Mouse (Mus musculus): ENCODE results near the gene Stard3nl.

The Stard3nl gene

DNA sequence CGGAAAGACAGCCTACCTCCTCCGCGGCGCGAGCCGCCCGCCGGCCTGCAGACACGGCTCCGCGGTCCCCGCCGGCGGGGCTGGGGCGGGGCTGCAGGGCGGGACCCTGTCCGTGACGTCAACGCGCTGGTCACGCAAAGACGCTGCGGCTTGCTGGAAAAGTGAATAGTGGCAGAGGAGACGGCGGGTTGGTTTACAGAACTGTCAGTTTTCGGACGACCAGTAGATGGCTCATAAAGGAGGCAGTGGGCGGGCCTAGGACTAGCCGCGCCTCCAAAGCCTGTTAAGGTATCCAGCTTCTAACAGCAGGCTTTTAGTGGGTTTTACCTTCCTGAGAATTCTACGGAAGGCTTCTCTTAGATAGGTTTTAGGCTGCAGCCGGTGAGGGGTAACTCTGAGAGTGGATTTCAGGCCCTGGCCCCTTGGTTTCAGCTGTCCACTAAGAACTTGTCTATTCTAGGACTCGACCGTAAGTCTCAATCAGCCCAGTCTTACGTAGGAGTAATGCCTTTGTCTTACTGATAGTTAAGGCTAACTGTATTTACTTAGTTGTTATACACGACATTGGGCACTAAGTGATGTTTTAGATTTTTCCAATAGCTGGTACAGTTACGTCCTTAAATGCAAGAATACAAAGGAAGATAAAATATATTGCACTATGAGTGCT lies at the start of gene Stard3nl:
TSS of gene Stard3nl (minus strand) at position 108 of the 667 bp plus-strand sequence.
- peak; percentile 99 for DNase-seq (ENCODE audit: low read depth, low spot score)

GRCm38 (mm10) chr13:19438040-19438439 lies 42.4 kb upstream of the Stard3nl start:
- DNase-seq (ENCODE audit: low read depth, low spot score), result peak; percentile 37

DNA sequence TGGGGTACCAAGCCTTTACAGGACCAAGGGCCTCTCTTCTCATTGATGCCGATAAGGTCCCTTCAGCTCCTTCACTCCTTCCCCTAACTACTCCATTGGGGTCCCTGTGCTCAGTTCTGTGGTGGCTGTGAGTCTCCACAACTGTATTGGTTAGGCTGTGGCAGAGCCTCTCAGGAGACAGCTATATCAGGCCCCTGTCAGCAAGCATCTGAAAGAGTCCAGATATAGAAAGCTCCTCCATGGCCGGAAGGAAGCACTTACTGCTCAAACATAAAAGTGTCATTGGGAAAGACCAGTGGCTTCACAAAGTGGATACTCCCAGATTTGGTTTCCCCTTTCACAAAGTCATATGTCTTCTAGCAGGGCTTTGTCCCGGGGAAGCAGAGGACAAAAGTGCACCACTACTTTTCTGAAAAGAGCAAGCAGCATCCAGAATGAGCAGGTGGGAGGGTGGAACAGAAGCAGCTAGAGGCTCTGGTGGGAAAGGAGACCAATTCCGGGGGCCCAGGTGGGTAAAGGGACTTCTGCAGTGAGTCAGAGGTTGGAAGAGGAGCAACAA lies 34.3 kb upstream of the Stard3nl start:
- no peak for DNase-seq (ENCODE audit: low read depth, low spot score)

GRCm38 (mm10) chr13:19428076-19428475 lies 32.5 kb upstream of the Stard3nl start:
- no peak for DNase-seq (ENCODE audit: low read depth, low spot score)

DNA sequence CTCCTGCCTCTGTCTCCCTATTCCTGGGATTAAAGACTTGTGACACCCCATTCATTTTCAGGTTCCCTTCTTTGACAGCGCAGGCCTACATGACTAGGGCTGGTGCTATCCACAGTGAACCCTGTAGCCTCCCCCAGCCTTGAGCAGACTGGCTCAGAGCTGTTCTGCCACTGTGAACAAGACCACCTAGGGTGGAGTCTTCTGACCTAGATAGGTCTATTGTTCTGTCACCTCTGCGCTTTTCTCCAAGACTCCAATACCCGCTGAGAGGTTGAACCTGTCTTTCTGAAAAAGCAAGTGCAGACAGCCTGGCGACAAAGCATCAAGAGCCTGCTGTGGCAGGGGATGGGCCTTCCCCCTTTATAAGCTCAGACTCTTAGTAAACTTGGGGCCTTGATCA lies 29.0 kb upstream of the Stard3nl start:
- DNase-seq (ENCODE audit: low read depth, low spot score), result no peak

DNA sequence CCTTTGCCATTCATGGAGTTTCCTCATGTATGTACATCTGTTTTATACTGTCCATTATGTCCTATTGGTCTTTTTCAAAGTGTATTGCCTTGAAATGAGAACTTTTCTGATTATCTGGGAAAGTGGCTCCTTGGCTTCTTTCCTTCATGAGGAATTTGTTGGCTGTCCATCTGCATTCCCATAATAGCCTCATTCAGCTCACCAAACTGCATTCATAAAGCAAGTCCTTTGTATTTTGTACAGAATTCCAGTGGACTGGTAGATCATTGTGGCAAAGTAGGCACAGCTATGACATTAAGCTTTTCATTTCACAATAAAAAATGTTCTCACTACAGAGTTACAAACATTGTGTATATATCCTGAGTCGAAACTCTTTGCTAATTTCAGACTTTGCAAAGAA lies 26.9 kb upstream of the Stard3nl start:
- no peak for DNase-seq (ENCODE audit: low read depth, low spot score)

DNA sequence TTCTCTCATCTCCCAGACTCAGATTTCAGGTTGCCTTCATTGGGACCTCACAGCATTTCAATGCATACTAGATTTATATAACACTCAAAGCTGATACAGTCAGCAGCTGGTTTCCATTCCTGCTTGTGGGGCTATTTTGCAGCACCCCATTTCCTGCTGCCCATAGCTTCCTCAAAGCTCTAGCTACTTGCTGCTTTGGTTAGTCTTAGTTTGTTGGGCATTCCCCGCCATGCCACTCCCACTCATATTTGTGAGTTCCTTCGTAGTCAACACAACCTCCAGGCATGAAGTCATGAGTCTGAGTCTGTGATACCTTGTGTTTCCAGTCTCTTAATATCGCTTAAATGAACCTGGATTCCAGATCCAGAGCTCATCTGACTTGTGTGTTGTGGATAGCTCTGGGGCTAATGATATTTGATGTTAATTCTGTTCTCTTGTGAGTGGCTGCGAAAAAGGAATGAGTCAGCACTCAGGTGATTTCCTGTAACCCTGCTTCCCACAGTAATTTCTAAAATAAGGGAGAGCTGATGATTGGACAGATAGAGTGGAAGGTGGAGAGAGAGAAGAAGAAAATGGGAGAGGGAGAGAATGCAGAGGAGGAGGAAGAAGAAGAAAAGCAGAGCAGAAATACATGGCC lies 22.4 kb upstream of the Stard3nl start:
- no peak for DNase-seq (ENCODE audit: low read depth, low spot score)

GRCm38 (mm10) chr13:19415894-19416531 lies 20.4 kb upstream of the Stard3nl start:
- DNase-seq (ENCODE audit: low read depth, low spot score), result no peak

DNA sequence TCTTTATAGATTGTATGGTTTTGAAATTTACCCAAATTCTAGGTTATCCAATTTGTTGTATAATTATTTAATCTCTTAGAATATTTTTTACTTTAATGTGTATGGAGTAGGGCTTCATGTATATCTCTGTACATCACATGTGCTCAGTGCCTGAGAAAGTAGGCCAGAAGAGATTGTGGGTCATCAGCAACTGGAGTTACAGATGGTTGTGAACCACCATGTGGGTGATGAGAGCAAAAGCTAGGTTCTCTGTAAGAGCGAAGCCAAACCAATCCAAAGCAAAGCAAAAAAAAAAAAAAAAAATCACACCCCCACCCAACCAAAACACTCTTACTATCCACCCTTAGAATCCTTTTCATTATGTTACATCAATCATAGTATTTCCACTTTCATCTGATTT lies 19.7 kb upstream of the Stard3nl start:
- DNase-seq (ENCODE audit: low read depth, low spot score), result no peak

DNA sequence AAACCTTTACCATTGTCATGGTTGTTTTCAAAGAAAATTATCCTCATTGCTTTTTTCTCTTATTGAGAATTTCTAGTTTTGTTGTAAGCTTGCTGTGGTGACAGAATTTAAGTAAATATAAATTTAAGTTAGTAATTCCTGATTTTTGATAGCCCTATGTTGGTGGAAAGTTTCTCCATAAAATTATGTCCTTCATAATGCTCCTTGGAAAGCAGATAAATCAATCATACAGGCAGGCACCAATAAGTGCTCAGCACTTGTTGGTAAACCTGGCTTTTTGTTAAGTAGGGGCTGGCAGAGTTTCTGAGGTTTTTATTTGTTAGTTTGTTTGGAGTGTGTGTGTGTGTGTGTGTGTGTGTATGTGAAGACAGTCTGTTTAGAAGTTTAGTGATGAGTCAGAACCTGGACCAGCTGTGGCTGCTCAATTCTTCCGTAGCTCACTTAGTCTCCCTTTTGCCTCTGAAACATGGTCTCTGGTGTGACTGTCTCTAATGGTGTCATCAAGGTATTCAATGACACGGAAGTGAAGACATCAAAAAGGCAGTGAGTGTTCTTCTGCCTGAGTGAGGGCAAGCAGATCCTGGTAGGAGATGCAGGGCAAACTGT lies 16.8 kb upstream of the Stard3nl start:
- peak; percentile 27 for DNase-seq (ENCODE audit: low read depth, low spot score)

GRCm38 (mm10) chr13:19411886-19412285 lies 16.3 kb upstream of the Stard3nl start:
- DNase-seq (ENCODE audit: low read depth, low spot score), result peak; percentile 26

- no peak for DNase-seq (ENCODE audit: low read depth, low spot score)
Observed at GRCm38 (mm10) chr13:19410694-19411093, 15.1 kb upstream of the Stard3nl start.

DNA sequence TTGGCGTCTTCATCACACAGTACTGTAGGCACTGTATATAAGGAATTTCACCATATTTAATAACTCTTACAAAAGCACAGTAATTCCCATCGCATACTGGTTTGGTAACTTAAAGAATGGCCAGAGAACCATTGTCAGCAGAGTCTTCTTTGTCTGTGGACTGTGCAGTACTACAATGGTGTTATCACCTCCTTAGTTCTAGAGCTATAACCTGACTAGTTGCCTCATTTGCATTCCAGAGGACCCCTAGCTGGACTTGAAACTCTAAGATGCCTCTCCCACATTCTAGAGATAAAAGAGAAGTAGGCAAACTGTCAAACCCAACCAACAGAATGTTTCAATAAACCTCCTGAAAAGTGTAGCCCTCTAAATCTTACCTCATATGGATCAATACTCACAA lies 12.4 kb upstream of the Stard3nl start:
- DNase-seq (ENCODE audit: low read depth, low spot score), result no peak

- DNase-seq (ENCODE audit: low read depth, low spot score), result no peak
Observed at GRCm38 (mm10) chr13:19404623-19405022, 9.0 kb upstream of the Stard3nl start.

DNA sequence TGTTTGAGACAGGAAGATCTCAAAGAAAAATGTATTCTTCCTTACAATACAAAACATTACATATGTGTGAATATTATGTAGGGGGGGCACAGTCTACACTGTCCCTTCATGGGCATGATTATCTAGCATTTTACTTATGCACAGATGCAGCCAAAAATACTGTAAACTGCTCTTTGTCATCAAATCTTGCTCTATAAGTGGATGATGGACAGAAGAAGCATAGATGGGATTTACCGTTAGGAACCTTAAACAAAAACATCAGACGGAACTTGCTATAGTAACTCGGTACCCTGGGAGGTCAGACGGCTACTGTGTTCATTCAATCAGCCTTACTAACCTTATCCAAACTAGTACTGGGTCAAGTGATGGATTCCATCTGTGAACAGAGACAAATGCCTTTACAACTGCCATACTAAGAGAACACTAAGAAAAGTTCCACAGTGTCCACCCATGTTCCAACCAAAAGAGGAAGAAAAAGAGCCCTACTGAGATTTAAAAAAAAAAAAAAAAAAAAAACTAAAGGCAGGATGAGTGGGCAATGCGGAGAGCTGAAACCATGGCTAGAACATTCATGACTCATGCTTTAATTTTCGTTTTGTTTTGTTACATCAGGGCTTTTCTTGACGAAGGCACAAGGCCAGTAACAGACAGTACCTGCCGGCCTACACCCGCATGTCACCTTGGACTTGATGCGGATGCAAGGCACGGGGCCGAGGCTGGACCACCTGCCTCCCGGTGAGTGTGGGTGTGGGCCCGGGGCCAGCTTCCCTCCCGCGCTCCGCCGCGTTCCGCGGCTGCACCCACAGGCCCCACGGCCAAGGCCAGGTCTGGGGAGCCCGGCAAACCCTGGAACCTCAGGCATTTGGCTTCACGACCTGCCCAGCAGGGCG lies 552 bp downstream of the Stard3nl start:
- peak; percentile 48 for DNase-seq (ENCODE audit: low read depth, low spot score)

DNA sequence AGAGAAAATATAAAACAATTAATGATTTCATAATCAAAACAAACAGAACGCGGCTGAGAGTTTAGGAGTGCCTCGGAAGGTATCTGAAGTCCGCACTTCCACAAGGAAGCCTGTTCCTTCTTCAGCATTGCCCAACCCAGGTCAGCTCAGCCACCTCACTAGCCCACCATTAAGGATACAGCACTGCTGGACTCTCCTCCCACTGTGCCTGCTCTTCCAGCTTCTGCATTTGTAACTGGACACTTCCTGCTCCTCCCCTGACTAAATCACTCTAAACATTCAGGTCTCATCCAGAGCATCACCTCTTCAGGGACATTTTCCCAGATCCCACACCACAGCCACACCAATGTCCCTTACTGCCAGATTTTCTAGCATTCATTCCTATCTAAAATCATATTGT lies 1.4 kb downstream of the Stard3nl start:
- DNase-seq (ENCODE audit: low read depth, low spot score), result peak; percentile 43

DNA sequence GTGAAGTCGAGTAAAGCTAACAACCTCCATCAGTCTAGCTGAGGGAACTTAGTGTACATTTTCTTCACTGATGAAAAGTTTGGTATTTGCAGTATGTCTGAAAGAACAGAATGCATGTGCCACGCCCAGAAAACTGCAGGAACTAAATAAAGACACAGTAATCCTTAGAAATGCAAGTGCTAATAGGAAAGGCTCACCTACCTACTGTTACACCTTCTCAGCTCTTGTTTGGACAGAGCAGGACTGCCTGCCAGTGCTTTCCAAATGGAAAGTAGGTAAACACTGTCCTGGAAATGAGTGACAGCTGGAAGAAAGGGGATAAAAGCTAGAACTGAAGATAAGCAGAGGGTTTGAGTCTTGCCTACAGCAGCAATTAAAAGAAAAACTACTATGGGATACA lies 1.9 kb downstream of the Stard3nl start:
- DNase-seq (ENCODE audit: low read depth, low spot score), result no peak

DNA sequence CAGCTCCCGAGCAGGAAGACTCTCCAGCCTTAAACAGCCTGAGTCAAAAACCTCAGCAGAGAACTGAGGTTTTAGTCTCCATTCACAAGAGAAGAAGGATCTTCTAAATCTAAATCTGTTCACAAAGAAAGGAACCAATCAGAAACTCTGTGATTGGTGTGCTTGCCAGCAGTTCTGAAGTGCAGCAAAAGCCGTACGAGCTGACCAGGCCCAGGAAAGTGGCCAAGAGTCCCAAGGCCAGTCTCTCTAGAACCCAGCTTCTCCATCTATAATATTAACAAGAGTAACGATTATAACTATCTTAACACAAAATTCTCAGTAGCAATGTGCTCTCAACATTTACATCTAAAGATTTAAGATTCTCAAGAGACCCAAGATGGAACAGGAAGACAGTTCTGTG lies 4.0 kb downstream of the Stard3nl start:
- DNase-seq (ENCODE audit: low read depth, low spot score), result no peak

DNA sequence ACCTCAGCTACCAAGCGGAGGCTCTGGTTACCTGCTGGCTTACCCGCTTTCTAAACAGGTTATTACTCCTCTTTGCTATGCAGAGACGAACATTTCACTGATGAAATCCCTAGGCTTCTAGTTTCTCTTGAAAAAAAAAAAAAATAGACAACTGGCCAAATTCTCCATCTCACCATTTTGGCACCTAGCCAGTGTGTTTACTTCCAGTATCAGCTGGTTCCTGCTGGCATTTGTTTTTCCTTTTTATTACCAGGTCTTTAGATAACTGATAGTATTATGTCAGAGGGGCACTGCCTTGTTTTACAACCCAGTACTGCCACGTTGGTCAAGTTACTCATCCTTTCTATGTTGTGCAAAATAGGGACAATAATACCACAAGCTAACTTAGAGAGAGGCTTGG lies 5.3 kb downstream of the Stard3nl start:
- no peak for DNase-seq (ENCODE audit: low read depth, low spot score)

- DNase-seq (ENCODE audit: low read depth, low spot score), result no peak
Observed at GRCm38 (mm10) chr13:19389896-19390295, 5.7 kb downstream of the Stard3nl start.

DNA sequence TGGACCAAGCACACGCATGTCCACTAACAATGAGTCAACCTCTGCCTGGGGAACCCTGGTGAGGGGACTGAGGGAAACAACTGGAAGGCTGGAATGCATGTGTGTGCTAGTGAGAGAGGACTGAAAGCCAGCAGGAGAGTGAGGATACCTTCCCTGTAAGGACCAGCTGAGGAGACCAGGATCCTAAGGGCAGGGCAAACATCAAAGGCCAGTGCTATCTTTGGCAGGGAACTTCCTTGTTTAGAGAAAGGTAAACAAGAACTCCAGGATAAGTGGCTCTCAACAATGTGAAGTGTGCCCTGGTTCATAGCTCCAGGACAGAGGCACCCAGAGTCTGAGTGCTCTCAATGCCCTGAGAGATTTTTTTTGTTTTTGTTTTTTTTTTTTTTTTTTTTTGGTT lies 6.2 kb downstream of the Stard3nl start:
- DNase-seq (ENCODE audit: low read depth, low spot score), result no peak

All from 3T3-L1 (cell line).